8 mouse cellular contexts compared by ENCODE assay signal in genomic region chrX:74023188-74024049, GRCm38 (mm10). TPM values are rescaled to one million over a fixed set of nuclear protein-coding genes. Genes with fewer than 3 reads are reported as not detected.
DNase-seq lines count a peak whose midpoint lies in the region; ATAC-seq and TF ChIP-seq lines count a peak whose summit lies in the region.

Gene Irak1 (minus strand): TSS chrX:74023918.

- peak; percentile 83 for ATAC-seq in activated CD4-positive, CD25-positive, alpha-beta regulatory T cell, adult 4 months
- ATAC-seq in hindbrain, embryonic 16.5 days: peak; percentile 91

- H3K9ac ChIP-seq in hindbrain, embryonic 16.5 days (ENCODE audit: low read depth, low read length): peak within 1 kb of the TSS; percentile 81

- no peaks in the 10 kb centered on the region for H3K27me3 ChIP-seq in hindbrain, embryonic 16.5 days (replicated peaks; ENCODE audit: control insufficient read depth, insufficient read depth, low read length)

- 0 out of 2 replicates have a peak, but pooled peaks cover 2% of the 10 kb centered on the region for H3K36me3 ChIP-seq in hindbrain, embryonic 16.5 days (ENCODE audit: control insufficient read depth, insufficient read depth, low read length)

- H3K27ac ChIP-seq in gastrocnemius, adult 2 months: peak within 1 kb of the TSS; percentile 93
- peak within 1 kb of the TSS; percentile 82 for H3K27ac ChIP-seq in hindbrain, embryonic 16.5 days (ENCODE audit: low read depth, low read length)

- peaks cover 4% of the 10 kb centered on the region for H3K4me1 ChIP-seq in hindbrain, embryonic 16.5 days (ENCODE audit: control insufficient read depth, insufficient read depth, low read depth, low read length)

- TF ChIP-seq CTCF in gastrocnemius, adult 2 months (IDR thresholded peaks at IDR 0.05): peak; percentile 68

- WGBS in hindbrain, embryonic 16.5 days: 12% methylated on average over 58 of the region's 72 CpGs

- intact Hi-C loops in gastrocnemius, adult 2 months (cut with DNase I): loop anchor here (5.0 kb wide), 5 partner anchors 59 to 389 kb away; partner anchors contain the start of gene Flna

- peak within 1 kb of the TSS; percentile 65 for H3K4me2 ChIP-seq in hindbrain, embryonic 16.5 days (ENCODE audit: low read length)

- peak; percentile 49 to 81 for DNase-seq in cerebellum, postnatal 4 days (ENCODE audit: low spot score in 2 of 2)
- peak; percentile 90 for DNase-seq in gastrocnemius, adult 2 months
- peak; percentile 32 for DNase-seq in left cerebral cortex, adult 11 months (ENCODE audit: low spot score)
- peak; percentile 89 to 90 for DNase-seq in lung, postnatal 4 days
- DNase-seq in retina, postnatal 1 day: peak; percentile 86
- peak; percentile 66 for DNase-seq in urinary bladder, adult 2 months (ENCODE audit: low spot score)

- H3K9me3 ChIP-seq in hindbrain, embryonic 16.5 days (ENCODE audit: control insufficient read depth, low read length): no peaks in the 10 kb centered on the region

- peak within 1 kb of the TSS; percentile 87 for H3K4me3 ChIP-seq in gastrocnemius, adult 2 months
- peak within 1 kb of the TSS; percentile 61 for H3K4me3 ChIP-seq in hindbrain, embryonic 16.5 days (ENCODE audit: low read length)

RNA-seq across cellular contexts. Expression of gene Irak1, which starts in this region (rescaled TPM):
- 10 to 100 TPM; 22.5 to 26.5 TPM for polyA plus RNA-seq in activated CD4-positive, CD25-positive, alpha-beta regulatory T cell, adult 4 months (2017; shearing (Covaris generic))
- total RNA-seq in gastrocnemius, adult 2 months (2021): 10 to 100 TPM; 35.1 to 40.5 TPM
- polyA plus RNA-seq in hindbrain, embryonic 16.5 days (2015; fragmentation: Nextera tagmentation; extraction: Ambion mirVana): 38.4 and 48.5 TPM in 2 replicates
- 89.2 and 104 TPM in 2 replicates for polyA plus RNA-seq in urinary bladder, adult 2 months (2012; rRNA removed)

Comparison
In these comparisons a context has a peak if more than half of its experiments do, and no peak if none do; other contexts are left out.
1. Peak in every context shown above with its lines: DNase-seq, ATAC-seq, H3K4me3 ChIP-seq and H3K27ac ChIP-seq.
2. DNase-seq: peak in every context shown above with its lines; median percentile 90 in gastrocnemius, adult 2 months; 90 in lung, postnatal 4 days; 86 in retina, postnatal 1 day; 66 in urinary bladder, adult 2 months; 65 in cerebellum, postnatal 4 days; 32 in left cerebral cortex, adult 11 months.